Mouse (Mus musculus) embryonic facial prominence, embryonic 13.5 days (tissue): Measurements from ENCODE around the gene Insm1. TPM values are rescaled to one million over a fixed set of nuclear protein-coding genes. Genes with fewer than 3 reads are reported as not detected.

Experiments used
- ATAC-seq: fragments of 200-750 bp; cut with Nextera tagmentation; 2 replicates; pipeline ENCODE4 v1.8.0; 2017; ENCODE audit warnings: low read depth; ENCODE audit not compliant: insufficient number of reproducible peaks, insufficient read depth, low FRiP score, low TSS enrichment
- H3K27ac ChIP-seq: fragments of 300-500 bp; sonication (generic); 2 replicates; pipeline ENCODE4 v1.5.1; 2015; ENCODE audit warnings: moderate library complexity, mild to moderate bottlenecking, inconsistent platforms
- H3K27me3 ChIP-seq: fragments of 300-500 bp; sonication (generic); 2 replicates; pipeline ENCODE4 v1.6.1; 2015; ENCODE audit warnings: mild to moderate bottlenecking, inconsistent platforms
- H3K36me3 ChIP-seq: fragments of 300-500 bp; sonication (generic); 2 replicates; pipeline ENCODE4 v1.6.1; 2015; ENCODE audit warnings: mild to moderate bottlenecking, inconsistent platforms
- H3K4me1 ChIP-seq: fragments of 300-500 bp; sonication (generic); 2 replicates; pipeline ENCODE4 v1.6.1; 2015; ENCODE audit warnings: inconsistent platforms
- H3K4me2 ChIP-seq: fragments of 300-500 bp; sonication (generic); 2 replicates; pipeline ENCODE4 v1.6.1; 2015; ENCODE audit warnings: moderate library complexity, mild to moderate bottlenecking, inconsistent platforms
- H3K4me3 ChIP-seq: fragments of 300-500 bp; sonication (generic); 2 replicates; pipeline ENCODE4 v1.5.1; 2015; ENCODE audit warnings: mild to moderate bottlenecking, inconsistent platforms
- H3K9ac ChIP-seq: fragments of 300-500 bp; sonication (generic); 2 replicates; pipeline ENCODE4 v1.6.1; 2015; ENCODE audit warnings: mild to moderate bottlenecking, inconsistent platforms
- H3K9me3 ChIP-seq: fragments of 300-500 bp; sonication (generic); 2 replicates; pipeline ENCODE4 v1.6.1; 2016; ENCODE audit warnings: inconsistent platforms
- WGBS: fragments of 180-500 bp; shearing (Covaris S2); methylation state at CpG from one replicate; pipeline ENCODE4 v1.1.7; 2015; ENCODE audit warnings: mixed read lengths; 5-methylcytosine and 5-hydroxymethylcytosine counted together
- polyA plus RNA-seq: library from polyadenylated mRNA; unstranded; fragments of >200 nt; fragmentation: Nextera tagmentation; extraction: Ambion mirVana; gene quantifications from 2 replicates; pipeline ENCODE4 v1.2.1, GENCODE M21; 2015

Insm1 gene
- polyA plus RNA-seq, 1 experiment from 2014 or later: 0.80 TPM

GRCm38 (mm10) chr2:146217227-146217980, 4.3 kb upstream of the Insm1 start:
- no peaks in the 10 kb centered on the region for H3K9me3 ChIP-seq
- H3K36me3 ChIP-seq: no peaks in the 10 kb centered on the region
- ATAC-seq: no peak
- no peak overlapping the region for H3K27ac ChIP-seq
- H3K27me3 ChIP-seq: peaks cover 77% of the 10 kb centered on the region
- no peak overlapping the region for H3K4me2 ChIP-seq
- no peak overlapping the region for H3K9ac ChIP-seq
- WGBS: 2% methylated on average over 16 of the region's 16 CpGs
- 0 out of 2 replicates have a peak overlapping the region, but pooled peaks have one; percentile 35 for H3K4me3 ChIP-seq
- peaks cover 30% of the 10 kb centered on the region for H3K4me1 ChIP-seq

GRCm38 (mm10) chr2:146218161-146218691, 3.5 kb upstream of the Insm1 start:
- ATAC-seq: no peak
- H3K27ac ChIP-seq: no peak overlapping the region
- H3K9me3 ChIP-seq: no peaks in the 10 kb centered on the region
- H3K4me3 ChIP-seq: peak overlapping the region; percentile 35
- peaks cover 38% of the 10 kb centered on the region for H3K4me1 ChIP-seq
- H3K4me2 ChIP-seq: peak overlapping the region; percentile 57
- H3K27me3 ChIP-seq: peaks cover 85% of the 10 kb centered on the region
- WGBS: 1% methylated on average over 40 of the region's 40 CpGs
- H3K9ac ChIP-seq: no peak overlapping the region; the same call in 1 of the 2 replicates
- no peaks in the 10 kb centered on the region for H3K36me3 ChIP-seq

- H3K9ac ChIP-seq: no peak overlapping the region
- H3K4me2 ChIP-seq: peak overlapping the region; percentile 57; the same call in 1 of the 2 replicates
- H3K4me3 ChIP-seq: peak overlapping the region; percentile 6
- no peak for ATAC-seq
- H3K36me3 ChIP-seq: no peaks in the 10 kb centered on the region
- no peaks in the 10 kb centered on the region for H3K9me3 ChIP-seq
- WGBS: 2% methylated on average over 19 of the region's 19 CpGs
- H3K27me3 ChIP-seq: peaks cover 93% of the 10 kb centered on the region
- H3K27ac ChIP-seq: no peak overlapping the region
- H3K4me1 ChIP-seq: peaks cover 43% of the 10 kb centered on the region
Observed at GRCm38 (mm10) chr2:146218881-146219535, 2.7 kb upstream of the Insm1 start.

- ATAC-seq: no peak
- Histone ChIP-seq H3K4me3 (no peak overlapping the region), H3K9ac (no peak overlapping the region), H3K4me1 (peaks cover 43% of the 10 kb centered on the region), H3K27ac (no peak overlapping the region), H3K27me3 (peaks cover 95% of the 10 kb centered on the region), H3K4me2 (no peak overlapping the region), H3K36me3 (no peaks in the 10 kb centered on the region), H3K9me3 (no peaks in the 10 kb centered on the region)
- WGBS: 11% methylated on average over 11 of the region's 11 CpGs
Observed at GRCm38 (mm10) chr2:146219791-146220190, 1.9 kb upstream of the Insm1 start.

- Histone ChIP-seq H3K9ac (0 out of 2 replicates have a peak overlapping the region, but pooled peaks have one; percentile 36), H3K4me3 (peak overlapping the region; percentile 57), H3K4me1 (peaks cover 43% of the 10 kb centered on the region), H3K9me3 (no peaks in the 10 kb centered on the region), H3K4me2 (peak overlapping the region; percentile 95), H3K27ac (no peak overlapping the region), H3K27me3 (peaks cover 95% of the 10 kb centered on the region), H3K36me3 (no peaks in the 10 kb centered on the region)
- under 1% methylated on average over 24 of the region's 24 CpGs for WGBS
- no peak for ATAC-seq
Observed at GRCm38 (mm10) chr2:146220591-146221075, 1.1 kb upstream of the Insm1 start.

GRCm38 (mm10) chr2:146221929-146222278, 183 bp downstream of the Insm1 start:
- Histone ChIP-seq H3K9me3 (no peaks in the 10 kb centered on the region), H3K4me1 (peaks cover 43% of the 10 kb centered on the region), H3K27ac (no peak overlapping the region), H3K36me3 (no peaks in the 10 kb centered on the region), H3K4me3 (peak overlapping the region; percentile 57), H3K4me2 (peak overlapping the region; percentile 95), H3K27me3 (peaks cover 96% of the 10 kb centered on the region), H3K9ac (peak overlapping the region; percentile 68)
- peak; percentile 22; the same call in 1 of the 2 replicates for ATAC-seq
- 0% methylated on average over 43 of the region's 44 CpGs for WGBS

- peak overlapping the region; percentile 95 for H3K4me2 ChIP-seq
- H3K4me3 ChIP-seq: peak overlapping the region; percentile 57
- no peaks in the 10 kb centered on the region for H3K9me3 ChIP-seq
- peak overlapping the region; percentile 68 for H3K9ac ChIP-seq
- peaks cover 97% of the 10 kb centered on the region for H3K27me3 ChIP-seq
- WGBS: under 1% methylated on average over 91 of the region's 133 CpGs
- peaks cover 43% of the 10 kb centered on the region for H3K4me1 ChIP-seq
- H3K27ac ChIP-seq: 0 out of 2 replicates have a peak overlapping the region, but pooled peaks have one; percentile 4
- H3K36me3 ChIP-seq: no peaks in the 10 kb centered on the region
- peak; percentile 17; the same call in 1 of the 2 replicates for ATAC-seq
Observed at GRCm38 (mm10) chr2:146222279-146223175, 806 bp downstream of the Insm1 start.

- Histone ChIP-seq H3K9ac (peak overlapping the region; percentile 68), H3K27ac (no peak overlapping the region), H3K4me1 (peaks cover 36% of the 10 kb centered on the region)
Observed at GRCm38 (mm10) chr2:146223176-146223905, 1.6 kb downstream of the Insm1 start.

GRCm38 (mm10) chr2:146224141-146224540, 2.4 kb downstream of the Insm1 start:
- WGBS: 10% methylated on average over 7 of the region's 7 CpGs
- Histone ChIP-seq H3K27me3 (peaks cover 97% of the 10 kb centered on the region), H3K4me3 (peak overlapping the region; percentile 57), H3K4me1 (peaks cover 31% of the 10 kb centered on the region), H3K9ac (no peak overlapping the region), H3K36me3 (no peaks in the 10 kb centered on the region), H3K4me2 (peak overlapping the region; percentile 95), H3K27ac (no peak overlapping the region), H3K9me3 (no peaks in the 10 kb centered on the region)
- no peak for ATAC-seq

More at GRCm38 (mm10) chr2:146223176-146223905, 1.6 kb downstream of the Insm1 start:
- no peak for ATAC-seq
- Histone ChIP-seq H3K9me3 (no peaks in the 10 kb centered on the region), H3K4me2 (peak overlapping the region; percentile 95), H3K4me3 (peak overlapping the region; percentile 57), H3K27me3 (peaks cover 97% of the 10 kb centered on the region), H3K36me3 (no peaks in the 10 kb centered on the region)
- under 1% methylated on average over 75 of the region's 75 CpGs for WGBS

GRCm38 (mm10) chr2:146225818-146226217, 4.1 kb downstream of the Insm1 start:
- no peak for ATAC-seq
- 5% methylated on average over 6 of the region's 6 CpGs for WGBS

More at GRCm38 (mm10) chr2:146225818-146226217, 4.1 kb downstream of the Insm1 start:
- Histone ChIP-seq H3K36me3 (no peaks in the 10 kb centered on the region), H3K27me3 (peaks cover 83% of the 10 kb centered on the region), H3K9me3 (no peaks in the 10 kb centered on the region), H3K4me1 (peaks cover 26% of the 10 kb centered on the region), H3K4me3 (no peak overlapping the region), H3K9ac (no peak overlapping the region), H3K27ac (no peak overlapping the region), H3K4me2 (no peak overlapping the region)
